Mouse (Mus musculus): ENCODE measurements at regions not wholly inside any gene's neighbourhood (a gene's known extent, or its start where the extent isn't known, plus 50 kb on each side); places are given as distances from the start of the nearest gene placed in this dataset.

DNA sequence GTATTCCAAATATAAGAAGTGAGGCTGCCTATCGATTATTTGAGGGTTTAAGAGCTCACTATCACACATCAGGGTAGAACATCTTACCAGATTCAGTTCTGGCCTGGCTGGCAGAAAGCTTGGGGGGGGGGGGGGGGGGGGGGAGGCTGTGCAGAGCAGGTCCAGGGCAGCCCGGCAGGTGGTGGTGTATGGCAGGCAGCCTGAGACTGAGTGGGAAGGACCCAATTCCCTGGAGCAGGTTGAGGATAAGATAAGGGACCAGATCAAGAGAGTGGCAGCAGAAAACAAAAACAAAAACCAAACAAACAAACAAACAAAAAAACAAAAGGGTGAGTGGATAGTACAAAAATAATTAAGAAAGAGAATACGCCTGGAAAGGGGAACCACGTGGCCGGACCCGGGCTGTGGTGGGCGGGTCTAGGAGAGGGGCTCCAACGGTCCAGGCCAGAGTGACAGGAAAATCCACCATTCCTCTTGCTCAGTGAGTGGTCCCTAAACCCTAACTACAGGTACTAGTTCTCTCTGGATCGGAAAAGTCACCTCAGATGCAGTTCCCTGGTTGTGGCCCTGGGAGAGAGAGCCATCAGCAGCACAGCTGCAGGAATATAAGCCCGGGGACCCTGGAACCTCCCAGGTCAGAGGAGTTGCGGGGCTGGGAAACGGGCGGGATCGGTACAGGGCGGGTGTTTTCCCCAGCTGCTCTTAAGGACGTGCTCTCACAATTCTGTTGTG, 73.3 kb downstream of the Vmn2r112 start:
- Histone ChIP-seq H3K4me3 (peak overlapping the region; percentile 54), H3K9me3 (0 out of 2 replicates have a peak, but pooled peaks cover 8% of the 10 kb centered on the region), H3K36me3 (no peaks in the 10 kb centered on the region), H3K27ac (peak overlapping the region; percentile 79), H3K27me3 (ENCODE audit: insufficient read depth, poor library complexity, severe bottlenecking) (no peaks in the 10 kb centered on the region), H3K4me1 (replicated peaks) (no peaks in the 10 kb centered on the region)
- DNase-seq (ENCODE audit: low spot score) = peak; percentile 43
- 19% methylated on average over 16 of the region's 16 CpGs for WGBS
